Mouse (Mus musculus): ENCODE measurements at regions not wholly inside any gene's neighbourhood (a gene's known extent, or its start where the extent isn't known, plus 50 kb on each side); places are given as distances from the start of the nearest gene placed in this dataset.

DNA sequence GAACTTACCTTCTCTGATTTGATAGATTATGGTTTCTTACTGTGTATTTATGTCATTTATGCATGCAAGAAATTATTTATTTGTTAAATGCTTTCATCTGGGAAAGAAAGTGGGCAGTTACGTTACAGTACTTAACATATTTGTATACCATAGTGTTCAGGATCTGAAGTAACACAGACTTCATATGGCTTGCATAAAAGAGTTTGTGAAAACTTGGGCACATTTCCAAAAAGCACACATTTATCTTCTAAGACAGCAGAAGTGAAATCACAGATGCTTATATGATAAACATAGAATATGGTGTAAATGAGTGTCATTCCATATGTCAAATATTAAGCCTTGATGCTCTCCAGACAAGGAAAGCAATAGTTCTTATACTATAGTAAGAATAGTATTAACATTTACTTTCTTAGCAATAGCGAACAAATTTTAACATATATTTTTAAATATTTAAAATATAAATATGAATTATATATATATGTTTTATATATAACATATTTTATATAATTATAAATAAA, 4549.1 kb upstream of the Gm7489 start:
- no peak for DNase-seq (ENCODE audit: extremely low spot score)

DNA sequence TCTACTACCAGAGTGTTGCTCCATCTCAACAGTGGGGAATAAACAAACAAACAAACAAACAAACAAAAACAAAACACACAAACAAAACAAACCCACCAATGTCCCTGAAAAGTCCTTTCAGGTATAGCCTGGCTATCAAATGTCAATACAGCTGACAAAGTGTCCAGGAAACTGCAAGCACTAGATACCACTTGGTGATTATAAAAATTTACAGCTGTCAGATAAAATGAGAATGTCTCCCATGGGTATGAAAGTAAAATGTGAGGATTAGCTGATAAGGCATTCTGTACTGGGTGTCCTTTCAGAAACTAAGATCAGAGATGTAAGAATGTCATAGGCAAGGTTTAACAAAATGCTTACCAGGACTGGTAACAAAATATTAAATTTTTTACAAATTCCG, 4537.7 kb upstream of the Gm7489 start:
- no peak for DNase-seq (ENCODE audit: extremely low spot score)

DNA sequence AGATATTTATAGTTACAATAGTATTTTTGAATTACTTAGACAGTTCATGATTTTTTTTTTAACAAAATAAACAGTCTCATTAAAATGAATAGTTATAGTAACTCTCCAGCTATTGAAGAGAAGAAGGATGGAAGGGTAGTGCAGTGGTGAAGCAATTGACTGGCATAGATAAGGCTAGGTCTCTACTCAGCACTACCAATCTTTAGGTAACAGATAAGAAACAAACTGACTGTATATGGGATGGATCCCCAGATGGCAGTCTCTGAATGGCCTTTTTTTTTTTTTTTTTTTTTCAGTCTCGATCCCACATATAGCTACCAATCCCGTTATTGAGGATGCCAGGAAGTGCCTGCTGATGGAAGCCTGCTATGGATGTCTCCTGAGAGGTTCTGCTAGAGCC, 4528.6 kb upstream of the Gm7489 start:
- no peak for DNase-seq (ENCODE audit: extremely low spot score)

DNA sequence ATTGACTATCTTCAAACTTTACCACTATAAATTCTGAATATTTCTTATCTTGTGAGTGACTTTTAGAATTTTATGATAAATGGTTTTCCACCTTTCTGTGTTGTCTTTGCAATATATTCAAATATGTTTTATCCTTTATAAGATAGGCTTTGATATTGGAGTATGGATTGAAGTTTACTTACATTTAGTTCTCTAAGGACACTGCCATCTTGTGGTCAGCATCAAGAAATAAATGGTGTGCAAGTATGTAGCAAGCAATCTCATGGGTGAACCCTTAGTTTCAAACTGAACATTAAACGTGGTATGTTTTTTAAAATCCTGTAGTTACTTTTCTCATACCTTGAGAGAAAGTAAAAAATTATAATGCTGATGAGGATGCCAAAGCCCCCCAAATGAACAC, 4488.7 kb upstream of the Gm7489 start:
- no peak for DNase-seq (ENCODE audit: extremely low spot score)

DNA sequence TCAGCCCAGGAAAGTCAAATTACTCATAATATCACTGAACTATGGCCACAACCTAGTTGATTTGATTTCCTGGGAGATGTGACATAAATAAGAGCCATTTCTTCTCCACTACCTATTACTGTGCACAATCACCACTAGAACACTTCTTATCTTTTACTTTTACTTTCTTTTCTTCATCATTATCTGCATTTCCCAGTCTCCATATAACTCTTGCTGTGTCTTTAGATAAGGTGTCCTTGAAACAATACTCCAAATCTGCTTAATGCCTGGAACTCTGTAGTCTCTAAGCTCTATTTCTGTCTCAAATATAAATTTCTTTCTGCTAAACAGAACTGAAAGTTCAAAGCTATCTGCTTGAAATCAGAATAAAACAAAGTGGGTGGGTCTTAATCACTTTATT, 4471.0 kb upstream of the Gm7489 start:
- DNase-seq (ENCODE audit: extremely low spot score): no peak

DNA sequence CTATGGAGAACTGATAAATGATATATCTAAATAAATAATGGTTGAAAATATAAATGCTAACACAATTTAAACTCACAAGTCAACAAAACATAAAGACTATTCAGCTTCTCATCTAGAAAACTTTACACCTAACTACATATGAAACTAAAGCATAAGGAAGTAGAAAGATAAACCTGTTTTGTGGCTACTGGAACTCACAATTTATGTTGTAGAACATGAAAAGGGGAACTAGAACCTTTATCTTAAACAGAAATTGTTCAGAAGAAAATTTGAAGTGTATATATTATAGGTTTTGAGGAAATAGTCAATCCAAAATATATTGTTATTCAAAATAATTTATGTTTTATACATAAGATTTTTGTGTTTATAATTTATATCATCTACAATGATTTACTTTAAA, 4433.4 kb upstream of the Gm7489 start:
- no peak for DNase-seq (ENCODE audit: extremely low spot score)

DNA sequence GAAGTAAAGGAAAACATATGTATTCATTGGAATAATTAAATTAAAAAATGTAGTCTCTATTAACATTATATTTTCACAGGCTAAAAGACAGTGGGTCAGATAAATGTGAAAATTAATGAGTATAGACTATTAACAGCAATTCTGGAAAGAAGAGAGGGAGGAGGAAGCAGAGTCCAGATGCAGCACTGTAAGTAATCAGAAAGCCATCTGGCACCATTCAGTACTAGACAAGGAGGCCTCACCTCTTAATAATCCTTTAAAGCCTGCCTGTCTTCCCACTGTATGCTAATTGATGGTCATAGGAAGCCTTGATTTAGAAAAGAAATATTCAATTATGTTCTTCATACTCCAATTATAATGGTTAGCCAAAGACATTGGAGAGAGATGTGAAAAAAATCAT, 4400.1 kb upstream of the Gm7489 start:
- DNase-seq (ENCODE audit: extremely low spot score): no peak

DNA sequence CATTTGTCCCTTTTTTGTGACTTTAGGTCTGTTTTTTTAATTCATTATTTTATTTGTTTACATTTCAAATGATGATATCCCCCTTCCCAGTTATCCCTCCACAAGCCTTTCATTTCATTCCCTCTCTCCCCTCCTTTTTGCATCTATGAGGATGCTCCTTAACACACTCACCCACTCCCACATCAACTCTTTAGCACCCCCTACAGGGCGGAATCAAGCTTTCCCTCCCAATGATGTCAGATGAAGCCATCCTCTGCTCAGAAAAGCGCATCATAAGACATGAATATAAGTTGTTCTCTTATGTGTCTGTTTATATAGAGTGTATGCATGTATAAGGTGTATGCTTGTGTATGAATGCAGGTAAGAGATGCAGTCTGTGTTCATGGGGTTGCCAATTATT, 4391.9 kb upstream of the Gm7489 start:
- DNase-seq (ENCODE audit: extremely low spot score): peak; percentile 28

DNA sequence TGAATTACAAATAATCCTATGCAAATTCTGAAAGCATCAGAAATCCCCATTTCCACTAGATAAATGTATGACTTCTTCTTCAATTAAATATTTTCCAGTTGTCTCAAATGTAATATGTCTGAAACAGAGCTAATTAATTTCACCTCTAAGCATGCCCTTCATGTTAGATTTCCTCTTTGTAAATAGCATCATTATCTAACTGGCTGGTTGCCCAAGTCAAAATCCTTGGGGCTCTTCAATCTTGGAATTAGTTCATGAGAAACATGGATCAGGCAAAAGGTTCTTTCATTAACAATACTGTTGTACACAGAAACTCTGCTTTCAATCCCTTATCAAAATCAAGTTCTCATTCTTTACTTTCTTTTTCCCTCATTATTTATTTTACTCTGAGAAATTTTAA, 4382.9 kb upstream of the Gm7489 start:
- no peak for DNase-seq (ENCODE audit: extremely low spot score)

Data from embryo, embryonic 9.5 days (tissue).